ENCODE assay signal across 9 mouse cellular contexts in the genomic region with DNA sequence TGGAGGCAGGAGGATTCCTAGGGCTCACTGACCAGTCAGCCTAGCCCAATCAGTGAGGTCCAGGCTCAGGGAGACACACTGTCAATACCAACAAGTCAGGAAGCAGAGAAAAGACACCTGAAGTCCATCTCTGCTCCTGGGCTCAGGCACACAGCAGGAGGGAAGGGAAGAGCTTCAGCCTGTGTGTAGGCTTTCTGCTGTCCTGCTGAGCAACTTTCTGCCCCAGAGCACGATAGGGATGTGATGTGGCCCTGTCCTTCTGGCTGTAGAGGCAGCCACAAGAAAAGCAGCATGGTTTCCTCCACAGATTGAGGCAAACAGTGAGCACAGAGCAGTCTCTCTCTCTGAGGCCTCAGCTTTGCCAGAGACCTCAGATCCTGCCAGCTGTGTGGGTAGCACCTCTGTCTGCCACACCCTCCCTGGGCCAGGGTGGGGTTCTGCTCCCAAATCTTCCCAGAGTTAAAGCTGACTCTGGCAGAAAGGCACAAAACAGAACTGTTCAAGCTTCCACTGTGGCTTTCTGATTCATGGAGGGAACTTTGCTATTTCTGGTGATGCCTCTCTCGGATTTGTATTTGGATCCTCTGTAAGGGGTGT.
"Had no signal": no experiment of that assay in that cellular context is flagged by ENCODE, and none has a peak within 500 bp of the region (broad histone marks: within the 10 kb centered on the region; RNA-seq: fewer than 3 reads in every experiment).

No protein-coding gene starts in this region.

- ATAC-seq: lung, postnatal 0 days; midbrain, embryonic 16.5 days had no signal

- DNase-seq: kidney, postnatal 14 days; layer of hippocampus, postnatal 36 days; liver; lung, adult 2 months; lung, postnatal 36 days; right cerebral cortex, postnatal 25 days; thymus, postnatal 4 days had no signal
